Mouse (Mus musculus) heart, adult 2 months (tissue): ENCODE data around the gene Gm20388. TPM values are rescaled to one million over a fixed set of nuclear protein-coding genes. Genes with fewer than 3 reads are reported as not detected.
A peak's percentile ranks its signal among the peaks of the same experiment; 100 is the strongest.

ENCODE experiments used
- DNase-seq, 2 experiments: peaks; one replicate each; pipeline ENCODE4 v3.0.0; 2021
- H3K27ac ChIP-seq: fragments of 200-600 bp; 2 replicates; pipeline ENCODE4 v1.8.1; 2022
- H3K27me3 ChIP-seq: fragments of 200-500 bp; 2 replicates; pipeline ENCODE4 v1.6.1; 2012; ENCODE audit warnings: mild to moderate bottlenecking, low read length, inconsistent platforms, mixed read lengths; ENCODE audit not compliant: control insufficient read depth, insufficient read depth
- H3K36me3 ChIP-seq: fragments of 200-500 bp; 2 replicates; pipeline ENCODE4 v1.6.1; 2012; ENCODE audit warnings: low read length, inconsistent platforms; ENCODE audit not compliant: control insufficient read depth, insufficient read depth
- H3K4me1 ChIP-seq: fragments of 200-500 bp; 2 replicates; pipeline ENCODE4 v1.6.1; 2011; ENCODE audit warnings: low read length; ENCODE audit not compliant: control insufficient read depth, insufficient read depth
- H3K4me3 ChIP-seq: fragments of 200-600 bp; 2 replicates; pipeline ENCODE4 v1.8.1; 2022
- H3K79me2 ChIP-seq: fragments of 200-500 bp; replicated peaks from 2 replicates; pipeline ENCODE4 v1.6.1; 2012; ENCODE audit warnings: mild to moderate bottlenecking, inconsistent platforms, low read length, moderate library complexity, mixed read lengths; ENCODE audit not compliant: control insufficient read depth, insufficient read depth
- H3K9ac ChIP-seq: fragments of 200-500 bp; 2 replicates; pipeline ENCODE4 v1.6.1; 2012; ENCODE audit warnings: low read depth, mild to moderate bottlenecking, control low read depth, inconsistent platforms, low read length, mixed read lengths
- CTCF ChIP-seq: fragments of 200-600 bp; IDR thresholded peaks from 2 replicates; pipeline ENCODE4 v1.8.1; 2022; ENCODE audit warnings: antibody characterized with exemption, mild to moderate bottlenecking, moderate library complexity
- EP300 ChIP-seq: fragments of 200-500 bp; IDR thresholded peaks from 2 replicates; pipeline ENCODE4 v1.6.1; 2011; ENCODE audit warnings: low read depth, low read length, control low read depth; ENCODE audit not compliant: insufficient read depth
- POLR2A ChIP-seq: fragments of 200-500 bp; IDR thresholded peaks from 2 replicates; pipeline ENCODE4 v1.6.1; 2011; ENCODE audit warnings: mild to moderate bottlenecking, low read depth, low read length, control low read depth; ENCODE audit not compliant: insufficient read depth
- WGBS: fragments of 180-500 bp; shearing (Covaris S2); methylation state at CpG from one replicate; pipeline ENCODE4 v1.1.7; 2018; 5-methylcytosine and 5-hydroxymethylcytosine counted together
- intact Hi-C: fragments of 180-260 bp; cut with DNase I; formaldehyde crosslinking; loops from one replicate; pipeline ENCODE4 v1.15.1; 2025
- polyA plus RNA-seq: library from polyadenylated mRNA; depleted of rRNA; stranded (reverse); fragments of >200 nt; gene quantifications from 2 replicates; pipeline ENCODE4 v1.2.3, GENCODE M21; 2012
- total RNA-seq, 2 experiments: library from RNA; stranded (reverse); gene quantifications; 2 replicates each; pipeline ENCODE4 v1.2.3; 2021

Gene Gm20388
- total and polyA plus RNA-seq, 3 experiments: 1.8 to 32.3 TPM; not detected in 1

DNA sequence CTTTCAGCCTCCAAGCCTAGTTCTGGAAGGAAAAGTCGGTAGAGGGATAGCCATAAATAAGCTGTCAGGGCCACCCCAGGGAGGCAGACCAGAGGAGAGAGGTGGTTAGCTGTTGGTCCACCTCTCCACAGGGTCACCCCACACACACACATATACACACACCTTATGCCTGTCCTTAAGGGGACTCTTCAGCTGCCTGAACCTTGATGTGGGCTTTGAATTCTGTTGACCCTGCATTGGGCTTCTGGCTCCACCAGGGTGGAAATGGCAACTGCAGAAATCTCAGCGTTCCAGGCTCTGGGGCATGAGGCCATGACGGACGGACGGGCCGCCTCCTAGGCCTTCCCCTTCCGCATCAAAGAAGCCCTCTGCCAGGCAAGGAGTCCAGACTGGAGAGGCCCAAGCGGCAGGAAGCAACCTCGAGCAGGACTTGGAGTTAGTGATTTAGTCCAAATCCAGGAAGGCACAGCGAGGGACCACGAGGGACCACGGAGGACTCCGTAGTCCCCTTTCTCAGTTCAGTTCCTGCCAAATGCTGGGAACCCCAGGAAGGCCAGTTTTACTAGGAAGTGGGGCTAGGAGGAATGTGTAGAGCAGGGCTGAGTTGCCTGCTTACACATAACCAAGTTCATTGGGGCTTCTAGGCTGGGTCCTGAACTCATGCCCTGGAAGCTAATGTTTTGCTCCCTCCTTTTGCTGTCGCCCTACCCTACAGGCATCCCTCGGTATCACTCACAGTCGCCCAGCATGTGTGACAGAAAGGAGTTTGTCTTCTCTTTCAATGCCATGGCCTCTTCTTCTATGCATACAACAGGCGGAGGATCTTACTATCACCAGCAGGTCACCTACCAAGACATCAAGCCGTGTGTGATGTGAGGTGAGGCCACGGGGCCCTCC, 1175.6 kb downstream of the Gm20388 start:
- H3K27ac ChIP-seq: no peak overlapping the region
- WGBS: 76% methylated on average over 19 of the region's 19 CpGs
- H3K9ac ChIP-seq: no peak overlapping the region
- H3K4me3 ChIP-seq: no peak overlapping the region
- H3K27me3 ChIP-seq: peaks cover 33% of the 10 kb centered on the region
- DNase-seq: no peak
- H3K79me2 ChIP-seq: no peaks in the 10 kb centered on the region
- intact Hi-C loops: no loop called here
- no peaks in the 10 kb centered on the region for H3K4me1 ChIP-seq
- TF ChIP-seq CTCF (no peak), POLR2A (no peak), EP300 (no peak)
- no peaks in the 10 kb centered on the region for H3K36me3 ChIP-seq

DNA sequence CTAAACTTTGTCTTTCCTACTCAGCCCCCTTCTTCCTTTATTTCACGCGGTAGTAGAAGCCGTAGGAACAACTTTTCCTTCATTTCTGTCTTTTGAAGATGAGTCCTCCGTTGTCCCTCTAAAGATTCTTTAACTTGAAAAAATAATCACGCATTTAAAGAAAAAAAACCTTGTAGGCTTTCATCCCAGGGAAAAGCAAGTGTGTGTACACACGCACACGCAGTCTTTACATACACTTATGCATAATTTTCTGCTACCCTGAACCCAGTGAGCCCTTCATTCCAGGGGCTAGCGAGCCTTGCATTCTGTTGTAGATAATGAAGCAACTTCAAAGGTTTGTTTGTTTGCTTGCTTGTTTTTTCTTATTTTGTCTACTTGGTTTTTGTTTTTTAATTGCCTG, 1177.6 kb downstream of the Gm20388 start:
- intact Hi-C loops: no loop called here
- peaks cover 23% of the 10 kb centered on the region for H3K27me3 ChIP-seq
- H3K79me2 ChIP-seq: no peaks in the 10 kb centered on the region
- no peak overlapping the region for H3K4me3 ChIP-seq
- H3K4me1 ChIP-seq: 0 out of 2 replicates have a peak, but pooled peaks cover 1% of the 10 kb centered on the region
- WGBS: 32% methylated on average over 8 of the region's 8 CpGs
- TF ChIP-seq EP300 (no peak), CTCF (no peak), POLR2A (no peak)
- no peaks in the 10 kb centered on the region for H3K36me3 ChIP-seq
- no peak for DNase-seq
- no peak overlapping the region for H3K9ac ChIP-seq
- no peak overlapping the region for H3K27ac ChIP-seq

DNA sequence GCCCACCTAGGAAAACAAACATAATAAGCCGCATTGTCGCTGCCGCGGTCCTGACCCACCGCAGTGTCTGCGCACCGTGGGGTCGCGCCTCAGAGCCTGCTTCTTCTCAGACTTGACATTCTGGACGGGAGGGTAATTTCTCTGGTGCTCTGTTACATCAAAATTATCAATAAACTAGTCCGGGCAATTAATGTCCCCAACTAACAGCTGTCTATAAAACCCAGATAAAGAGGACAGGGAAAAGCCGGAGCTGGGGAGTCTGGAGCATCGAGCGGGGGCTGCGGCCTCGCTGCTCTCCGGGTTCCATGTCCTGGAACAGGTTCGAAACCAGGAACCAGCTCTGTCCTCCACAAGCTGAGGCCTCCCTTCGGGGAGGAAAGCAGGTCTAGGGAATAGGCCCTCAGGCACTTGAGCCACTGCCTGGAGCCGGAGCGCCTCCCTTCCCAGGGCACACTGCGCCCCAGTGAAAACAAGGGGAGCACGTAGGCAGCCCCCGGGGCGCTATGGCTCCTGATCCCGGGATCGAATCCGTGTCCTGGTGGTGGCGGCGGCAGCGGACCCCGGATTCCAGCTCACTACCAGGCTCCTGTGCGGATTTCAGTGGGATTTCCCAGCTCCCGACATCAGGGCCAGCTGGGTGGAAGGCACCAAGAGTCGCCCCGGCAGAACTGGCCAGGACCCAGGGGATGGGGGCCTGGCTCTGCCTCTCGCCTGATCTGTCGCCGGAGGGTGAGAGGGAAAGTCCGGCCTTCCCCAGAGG, 1178.4 kb downstream of the Gm20388 start:
- no peaks in the 10 kb centered on the region for H3K79me2 ChIP-seq
- H3K27ac ChIP-seq: no peak overlapping the region
- intact Hi-C loops: no loop called here
- H3K27me3 ChIP-seq: peaks cover 23% of the 10 kb centered on the region
- WGBS: 12% methylated on average over 40 of the region's 40 CpGs
- no peak overlapping the region for H3K4me3 ChIP-seq
- TF ChIP-seq CTCF (no peak), POLR2A (no peak), EP300 (no peak)
- no peak for DNase-seq
- H3K4me1 ChIP-seq: 0 out of 2 replicates have a peak, but pooled peaks cover 1% of the 10 kb centered on the region
- no peaks in the 10 kb centered on the region for H3K36me3 ChIP-seq
- H3K9ac ChIP-seq: no peak overlapping the region

DNA sequence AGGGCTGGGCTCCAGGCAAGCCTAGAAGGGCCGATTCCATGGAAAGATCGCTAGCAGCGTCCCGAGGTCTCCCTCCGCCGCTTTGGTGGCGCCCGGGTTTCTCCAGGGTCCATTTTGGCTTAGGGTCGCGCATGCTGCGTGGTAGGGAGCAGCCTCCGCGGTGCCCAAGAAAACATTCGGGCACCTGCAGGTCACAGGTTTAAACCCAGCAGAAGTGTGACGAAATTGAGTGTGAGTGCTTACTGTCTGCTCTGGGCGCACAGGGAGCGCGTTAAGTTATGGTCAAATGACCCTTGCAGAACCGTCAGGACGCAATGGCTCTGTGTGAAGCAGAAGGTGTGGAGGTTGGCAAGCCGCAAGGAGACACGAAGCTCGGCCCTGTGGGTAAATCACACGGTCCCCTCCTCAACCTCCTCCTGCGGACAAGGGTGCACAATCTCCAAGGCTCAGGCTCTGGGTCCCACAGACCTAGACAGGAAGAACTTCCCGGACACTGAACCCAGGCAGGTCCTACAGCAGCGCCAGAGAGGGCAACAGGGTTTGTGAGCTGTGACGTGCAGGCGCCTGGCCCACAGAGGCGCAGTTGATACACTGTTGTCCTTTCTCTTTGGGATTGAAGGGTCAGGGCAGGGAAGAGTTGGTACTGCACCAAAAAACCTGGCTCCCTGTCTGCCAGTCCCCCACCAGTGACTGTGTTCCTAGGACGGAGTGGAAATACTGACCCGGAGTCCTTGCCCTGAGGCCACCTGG, 1179.2 kb downstream of the Gm20388 start:
- Histone ChIP-seq H3K27me3 (peaks cover 17% of the 10 kb centered on the region), H3K27ac (no peak overlapping the region), H3K9ac (no peak overlapping the region), H3K36me3 (no peaks in the 10 kb centered on the region), H3K79me2 (no peaks in the 10 kb centered on the region), H3K4me1 (0 out of 2 replicates have a peak, but pooled peaks cover 1% of the 10 kb centered on the region), H3K4me3 (no peak overlapping the region)
- no peak for TF ChIP-seq POLR2A
- no peak for TF ChIP-seq EP300
- TF ChIP-seq CTCF: no peak
- intact Hi-C loops: loop anchor here (5.0 kb wide), 2 partner anchors 193 to 413 kb away; no protein-coding TSS in a partner anchor
- DNase-seq: no peak
- 16% methylated on average over 32 of the region's 32 CpGs for WGBS

DNA sequence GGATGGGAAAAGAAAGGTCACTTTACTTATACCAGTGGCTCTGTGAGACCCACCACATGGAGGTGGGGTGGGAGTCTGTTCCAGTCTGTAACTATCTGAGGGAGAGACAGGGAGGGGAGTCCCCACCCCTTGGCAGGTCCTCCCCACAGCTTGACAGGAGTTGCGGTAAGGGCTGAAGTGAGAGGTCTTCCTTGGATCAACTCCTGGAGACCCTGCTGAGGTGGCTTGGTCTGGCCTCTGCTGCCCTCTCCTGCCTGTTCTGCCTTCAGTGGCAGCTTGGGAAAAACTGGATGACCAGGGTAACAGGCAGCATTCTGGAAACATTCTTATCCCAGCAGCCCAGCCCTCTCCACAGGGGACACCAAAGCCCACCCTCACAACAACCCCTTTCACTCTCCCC, 1180.1 kb downstream of the Gm20388 start:
- H3K79me2 ChIP-seq: no peaks in the 10 kb centered on the region
- H3K4me1 ChIP-seq: 0 out of 2 replicates have a peak, but pooled peaks cover 1% of the 10 kb centered on the region
- no peak for TF ChIP-seq POLR2A
- TF ChIP-seq CTCF: peak; percentile 37
- TF ChIP-seq EP300: no peak
- intact Hi-C loops: loop anchor here (5.0 kb wide), 2 partner anchors 193 to 413 kb away; no protein-coding TSS in a partner anchor
- no peak overlapping the region for H3K9ac ChIP-seq
- no peaks in the 10 kb centered on the region for H3K36me3 ChIP-seq
- DNase-seq: no peak
- H3K27ac ChIP-seq: no peak overlapping the region
- WGBS: 5% methylated on average over 1 of the region's 1 CpGs
- H3K4me3 ChIP-seq: no peak overlapping the region
- H3K27me3 ChIP-seq: peaks cover 13% of the 10 kb centered on the region
